Mouse (Mus musculus): ENCODE results near the gene Syt8.

Syt8 gene

DNA sequence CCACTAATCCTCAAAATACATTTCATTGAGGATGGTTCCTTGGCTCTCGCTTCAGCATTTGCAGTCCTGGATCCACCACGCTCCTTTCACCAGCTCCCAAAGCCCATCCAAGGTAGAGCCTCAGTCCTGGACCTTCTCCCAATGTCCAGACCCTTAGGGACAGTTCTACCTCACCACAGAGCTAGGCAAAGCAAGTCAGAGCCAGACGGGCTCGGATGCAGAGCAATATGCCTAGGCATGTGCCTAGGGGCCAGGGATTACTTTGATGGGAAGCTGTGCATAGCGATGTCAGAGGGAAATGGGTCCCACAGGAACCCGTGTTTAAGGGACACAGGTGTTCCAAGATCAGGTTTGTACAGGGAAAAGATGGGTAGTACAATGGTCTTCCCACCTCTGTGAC, 10.7 kb downstream of the Syt8 start:
- DNase-seq (ENCODE audit: low spot score), result no peak

DNA sequence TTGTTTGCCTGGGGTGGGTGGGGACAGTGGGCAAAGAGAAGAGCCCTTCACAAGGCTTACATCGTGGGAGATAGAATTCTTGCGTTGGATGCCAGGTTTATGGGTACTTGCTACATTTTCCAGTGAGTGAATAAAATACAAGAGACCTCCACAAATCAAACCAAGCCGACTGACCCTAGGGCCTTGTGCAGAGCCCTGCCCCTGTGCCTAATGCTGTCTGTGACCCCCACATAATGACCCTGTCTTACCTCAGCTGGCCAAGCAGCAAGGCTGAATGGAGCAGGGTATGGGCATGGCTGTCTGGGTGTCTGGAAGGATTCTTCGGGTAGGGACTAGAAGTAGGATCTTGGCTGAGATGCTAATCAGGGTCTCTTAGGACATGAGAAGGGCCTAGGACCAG, 11.6 kb downstream of the Syt8 start:
- DNase-seq (ENCODE audit: low spot score), result no peak

DNA sequence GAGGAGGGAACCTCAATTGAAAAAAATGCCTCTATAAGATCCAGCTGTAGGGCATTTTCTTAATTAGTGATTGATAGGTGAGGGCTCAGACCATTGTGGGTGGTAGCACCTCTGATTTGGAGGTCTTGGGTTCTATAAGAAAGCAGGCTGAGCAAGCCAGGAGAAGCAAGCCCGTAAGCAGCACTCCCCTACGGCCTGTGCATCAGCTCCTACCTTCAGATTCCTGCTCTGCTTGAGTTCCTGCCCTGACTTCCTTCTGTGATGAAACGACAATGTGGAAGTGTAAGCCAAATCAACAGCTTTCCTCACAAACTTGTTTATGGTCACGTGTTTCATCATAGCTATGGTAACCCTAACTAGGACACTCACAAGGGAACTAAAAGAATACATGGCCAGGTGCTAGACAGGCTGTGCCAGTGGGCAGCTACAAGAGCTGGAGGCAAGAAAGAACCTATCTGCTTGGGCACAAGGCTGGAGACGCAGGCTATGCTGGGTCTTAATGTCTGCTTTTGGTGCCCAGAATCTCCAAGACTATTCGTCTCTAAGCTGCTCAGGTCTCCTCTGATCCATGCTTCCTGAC, 14.5 kb downstream of the Syt8 start:
- DNase-seq (ENCODE audit: low spot score), result no peak

DNA sequence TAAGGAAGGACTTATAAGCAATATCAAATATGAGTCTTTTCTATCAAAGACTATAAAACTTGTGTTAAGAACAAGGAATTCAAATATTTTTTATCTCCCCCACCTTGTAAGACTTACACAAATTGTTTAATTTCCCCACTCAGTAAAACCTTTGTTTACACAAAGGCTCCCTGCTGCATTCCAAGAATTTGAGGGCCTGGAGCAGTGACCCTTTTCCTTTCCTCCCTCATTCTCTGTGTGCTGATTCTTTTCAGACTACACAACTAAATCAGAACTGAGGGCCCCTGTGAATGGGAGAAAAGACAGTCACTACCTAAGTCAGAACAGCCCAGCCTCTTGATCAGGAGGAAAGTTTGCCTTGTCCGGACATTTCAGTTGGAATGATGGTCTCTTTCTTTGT, 20.1 kb downstream of the Syt8 start:
- no peak for DNase-seq (ENCODE audit: low spot score)

GRCm38 (mm10) chr7:142455251-142455650, 20.6 kb downstream of the Syt8 start:
- no peak for DNase-seq (ENCODE audit: low spot score)

DNA sequence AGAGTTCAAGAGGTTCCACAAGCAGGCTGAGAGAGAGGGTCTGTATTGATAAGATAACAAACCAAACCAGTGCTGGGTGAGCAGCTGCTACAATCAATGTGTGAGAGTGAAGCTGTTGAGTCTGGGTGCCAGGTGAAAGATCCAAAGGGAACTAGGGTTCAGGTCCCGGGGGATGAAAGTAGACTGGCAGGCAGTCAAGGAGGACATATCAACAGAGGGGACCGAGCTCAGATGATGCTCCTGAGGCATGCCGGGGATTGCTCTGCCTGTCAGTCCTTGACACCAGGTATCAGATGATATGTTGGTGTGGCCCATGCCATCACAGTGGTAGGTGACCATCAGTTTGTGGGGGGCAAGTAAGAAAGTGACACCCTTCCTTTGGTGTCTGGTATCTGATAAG, 22.2 kb downstream of the Syt8 start:
- no peak for DNase-seq (ENCODE audit: low spot score)

GRCm38 (mm10) chr7:142457227-142457811, 22.7 kb downstream of the Syt8 start:
- no peak for DNase-seq (ENCODE audit: low spot score)

DNA sequence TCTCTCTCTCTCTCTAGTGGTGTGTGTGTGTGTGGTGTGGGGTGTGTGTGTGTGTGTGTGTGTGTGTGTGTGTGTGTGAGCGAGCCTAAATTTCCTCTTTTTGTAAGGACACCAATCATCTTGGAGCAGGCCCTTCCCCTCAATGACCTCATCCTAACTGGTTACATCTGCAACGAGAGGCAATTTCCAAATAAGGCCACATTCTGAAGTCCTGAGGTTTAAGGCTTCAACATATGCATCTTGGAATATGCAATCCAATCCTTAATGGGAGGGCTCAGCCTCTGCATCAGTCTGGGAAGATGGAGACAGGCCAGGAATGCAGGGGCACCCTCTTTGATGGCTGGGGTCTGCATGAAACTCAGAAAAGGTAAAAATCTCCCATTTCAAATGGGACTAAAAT, 23.4 kb downstream of the Syt8 start:
- no peak for DNase-seq (ENCODE audit: low spot score)

GRCm38 (mm10) chr7:142458676-142459298, 24.1 kb downstream of the Syt8 start:
- DNase-seq (ENCODE audit: low spot score), result no peak

- DNase-seq (ENCODE audit: low spot score), result no peak
These were observed 24.6 kb downstream of the Syt8 start for GRCm38 (mm10) chr7:142459299-142459691.

DNA sequence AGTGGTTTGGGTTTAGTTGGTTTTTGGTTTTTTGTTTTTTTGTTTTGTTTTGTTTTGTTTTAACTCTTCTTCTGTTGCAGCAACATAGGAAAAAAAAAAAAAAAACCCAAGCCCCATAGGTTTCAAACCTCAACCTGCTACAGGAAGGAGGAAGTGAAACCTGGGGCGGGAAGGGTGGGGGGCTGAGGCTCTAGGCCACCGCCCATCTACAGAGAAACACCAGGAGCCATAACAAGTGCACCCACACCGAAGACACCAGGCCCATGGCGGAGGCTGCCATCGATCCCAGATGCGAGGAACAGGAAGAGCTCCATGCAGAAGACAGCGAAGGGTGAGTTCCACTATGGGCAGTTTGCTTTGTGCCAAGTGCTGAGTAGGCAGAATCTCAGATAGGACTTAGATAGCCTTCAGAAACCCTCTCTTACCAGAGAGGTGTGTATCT, 26.0 kb downstream of the Syt8 start, which contains the start of gene Lsp1:
Gene Lsp1, plus strand, starts transcription at position 174 of the 442 bp plus-strand sequence.
- no peak for DNase-seq (ENCODE audit: low spot score)

DNA sequence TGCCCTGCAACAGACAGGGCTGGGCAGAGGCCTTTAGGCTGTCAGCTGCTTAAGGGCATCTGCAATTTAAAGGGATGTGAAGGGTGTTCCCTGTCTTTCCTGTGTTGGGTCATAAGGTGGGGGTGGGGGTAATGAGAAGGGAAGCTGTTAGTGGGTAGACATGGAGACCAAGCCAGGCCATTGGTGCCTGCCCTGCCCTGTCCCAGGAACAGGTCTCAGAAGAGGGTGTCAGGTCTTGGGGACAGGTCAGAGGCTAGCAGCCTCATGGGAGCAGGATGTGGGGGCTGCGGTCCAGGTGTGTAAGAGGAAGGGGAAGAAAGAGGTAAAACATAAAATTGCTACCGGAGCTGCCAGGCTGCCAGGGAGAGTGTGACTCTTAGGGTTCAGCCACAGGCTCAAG, 26.8 kb downstream of the Syt8 start:
- no peak for DNase-seq (ENCODE audit: low spot score)

- no peak for DNase-seq (ENCODE audit: low spot score)
These were observed 27.5 kb downstream of the Syt8 start for GRCm38 (mm10) chr7:142462190-142462589.

GRCm38 (mm10) chr7:142462594-142463078, 28.0 kb downstream of the Syt8 start:
- no peak for DNase-seq (ENCODE audit: low spot score)

- DNase-seq (ENCODE audit: low spot score), result no peak
These were observed 35.6 kb downstream of the Syt8 start for GRCm38 (mm10) chr7:142470171-142470691.

GRCm38 (mm10) chr7:142470808-142471413, 36.3 kb downstream of the Syt8 start:
- no peak for DNase-seq (ENCODE audit: low spot score)

GRCm38 (mm10) chr7:142471414-142471861, 36.8 kb downstream of the Syt8 start:
- DNase-seq (ENCODE audit: low spot score), result no peak

- DNase-seq (ENCODE audit: low spot score), result no peak
These were observed 37.4 kb downstream of the Syt8 start for GRCm38 (mm10) chr7:142471884-142472570.

DNA sequence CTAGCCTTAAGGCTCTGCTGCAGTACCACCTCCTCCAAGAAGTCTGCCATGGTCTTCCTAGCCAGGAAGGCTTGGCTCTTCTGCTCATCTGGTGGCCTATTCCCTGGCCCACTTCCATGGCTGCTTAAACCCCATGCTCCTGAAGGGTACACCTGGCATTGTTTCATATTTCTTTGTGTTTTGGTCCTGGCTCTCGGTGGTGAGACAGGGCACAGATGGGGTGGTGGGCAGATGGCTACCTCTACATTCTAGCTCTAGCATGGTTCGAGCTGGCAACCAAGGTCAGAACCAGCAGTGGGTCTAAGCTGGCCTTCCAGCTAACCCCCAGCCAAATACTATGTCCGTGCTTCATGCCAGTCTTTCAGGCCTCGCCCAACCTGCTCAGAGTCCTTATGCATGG, 38.3 kb downstream of the Syt8 start:
- DNase-seq (ENCODE audit: low spot score), result no peak

GRCm38 (mm10) chr7:142473476-142473875, 38.8 kb downstream of the Syt8 start:
- no peak for DNase-seq (ENCODE audit: low spot score)

DNA sequence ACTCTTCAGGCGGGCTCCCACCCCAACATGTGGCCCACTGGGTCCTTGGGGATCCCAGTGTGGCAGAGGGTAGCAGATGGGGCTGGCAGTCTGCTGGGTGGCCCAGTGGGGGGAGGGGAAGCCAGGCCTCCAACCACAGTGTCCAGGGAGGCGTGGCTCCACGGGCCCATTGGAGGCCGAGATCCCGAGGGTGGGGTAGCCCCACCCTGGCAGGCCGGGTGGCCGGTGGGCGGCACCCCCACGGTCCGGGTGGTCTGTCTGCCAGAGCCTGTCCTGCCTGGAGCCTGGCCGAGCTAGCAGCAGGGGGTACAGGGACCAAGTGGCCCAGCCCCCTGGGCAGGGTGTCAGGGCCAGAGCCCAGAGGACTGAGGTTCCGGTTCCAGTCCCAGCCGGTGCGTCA, 40.1 kb downstream of the Syt8 start:
- no peak for DNase-seq (ENCODE audit: low spot score)

DNA sequence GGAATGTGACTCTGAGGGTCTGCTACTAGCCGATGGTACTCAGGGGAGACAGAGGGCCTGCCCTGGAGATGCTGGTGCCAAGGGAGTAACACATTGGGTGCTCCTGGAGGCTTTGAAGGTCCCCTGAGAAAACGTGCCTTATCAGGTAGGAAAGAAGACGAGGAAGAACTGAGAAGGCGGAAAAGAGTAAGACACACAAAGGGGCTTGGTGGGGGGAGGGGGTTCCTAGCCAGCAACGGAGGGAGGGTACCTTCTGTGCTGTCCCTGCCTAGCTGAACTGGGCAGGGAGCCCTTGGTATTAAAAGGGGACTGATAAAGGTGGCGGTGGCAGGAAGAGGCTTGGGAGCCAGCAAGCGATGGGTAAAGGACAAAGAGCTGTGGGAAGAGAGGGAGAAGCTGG, 41.0 kb downstream of the Syt8 start:
- no peak for DNase-seq (ENCODE audit: low spot score)

Measured in layer of hippocampus, adult 9-10 months (tissue).